Mouse (Mus musculus) myocyte (in vitro differentiated cells): ENCODE data around the gene Pkp3. TPM values are rescaled to one million over a fixed set of nuclear protein-coding genes. Genes with fewer than 3 reads are reported as not detected.

Source experiments
- H3K27me3 ChIP-seq: one replicate; pipeline ENCODE4 v1.6.1; 2011; ENCODE audit not compliant: control insufficient read depth, insufficient read depth, insufficient read length
- H3K36me3 ChIP-seq: one replicate; pipeline ENCODE4 v1.6.1; 2011; ENCODE audit not compliant: control insufficient read depth, insufficient read depth
- H3K4me2 ChIP-seq: one replicate; pipeline ENCODE4 v1.6.1; 2011; ENCODE audit warnings: low read depth, control low read depth
- H3K4me3 ChIP-seq: one replicate; pipeline ENCODE4 v1.5.1; 2011; ENCODE audit warnings: mild to moderate bottlenecking, control low read depth, moderate library complexity
- H3K79me2 ChIP-seq: one replicate; pipeline ENCODE4 v1.6.1; 2011; ENCODE audit not compliant: control insufficient read depth, insufficient read depth
- H3ac ChIP-seq: one replicate; pipeline ENCODE4 v1.6.1; 2011; ENCODE audit not compliant: control insufficient read depth, insufficient read length
- CEBPB ChIP-seq: IDR thresholded peaks from 2 replicates; pipeline ENCODE4 v1.6.1; 2011; ENCODE audit warnings: mild to moderate bottlenecking, moderate library complexity; ENCODE audit not compliant: poor library complexity, insufficient read depth, severe bottlenecking
- E2F4 ChIP-seq: IDR thresholded peaks from one replicate; pipeline ENCODE4 v1.6.1; 2011; ENCODE audit warnings: mild to moderate bottlenecking, control low read depth, moderate library complexity; ENCODE audit not compliant: insufficient read depth
- MAX ChIP-seq: IDR thresholded peaks from one replicate; pipeline ENCODE4 v1.6.1; 2011; ENCODE audit warnings: low read depth, mild to moderate bottlenecking, control low read depth
- MYOD1 ChIP-seq, 3 experiments: IDR thresholded peaks; one replicate each; pipeline ENCODE4 v1.6.1; 2011; ENCODE audit warnings: control low read depth in 2 of 3, low read depth in 2 of 3, mild to moderate bottlenecking in 2 of 3, moderate library complexity in 1 of 3; ENCODE audit not compliant: insufficient read length in 2 of 3, control insufficient read depth in 1 of 3
- MYOG ChIP-seq, 3 experiments: IDR thresholded peaks; one replicate each; pipeline ENCODE4 v1.6.1; 2011; ENCODE audit warnings: control low read depth in 2 of 3, low read depth in 2 of 3, mild to moderate bottlenecking in 2 of 3; ENCODE audit not compliant: insufficient read length in 2 of 3, control insufficient read depth in 1 of 3, insufficient read depth in 1 of 3
- POLR2A ChIP-seq: IDR thresholded peaks from one replicate; pipeline ENCODE4 v1.6.1; 2011; ENCODE audit warnings: low read depth, mild to moderate bottlenecking, control low read depth, moderate library complexity; ENCODE audit not compliant: insufficient read length
- POLR2AphosphoS2 ChIP-seq: IDR thresholded peaks from one replicate; pipeline ENCODE4 v1.6.1; 2011; ENCODE audit warnings: low read depth, control low read depth; ENCODE audit not compliant: insufficient read length
- REST ChIP-seq: IDR thresholded peaks from one replicate; pipeline ENCODE4 v1.6.1; 2011; ENCODE audit warnings: mild to moderate bottlenecking, control low read depth, moderate library complexity; ENCODE audit not compliant: insufficient read depth, insufficient read length
- SRF ChIP-seq: IDR thresholded peaks from one replicate; pipeline ENCODE4 v1.6.1; 2011; ENCODE audit warnings: low read depth; ENCODE audit not compliant: control insufficient read depth, insufficient read length
- TCF12 ChIP-seq: IDR thresholded peaks from one replicate; pipeline ENCODE4 v1.6.1; 2011; ENCODE audit warnings: mild to moderate bottlenecking, control low read depth; ENCODE audit not compliant: poor library complexity, insufficient read depth, severe bottlenecking
- TCF3 ChIP-seq: IDR thresholded peaks from one replicate; pipeline ENCODE4 v1.6.1; 2011; ENCODE audit warnings: low read depth, control low read depth; ENCODE audit not compliant: insufficient read length
- USF1 ChIP-seq: IDR thresholded peaks from one replicate; pipeline ENCODE4 v1.6.1; 2011; ENCODE audit warnings: low read depth, mild to moderate bottlenecking, control low read depth, moderate library complexity
- polyA plus RNA-seq: library from polyadenylated mRNA; unstranded; fragments of >200 nt; fragmentation: generic; extraction: Trizol; gene quantifications from one replicate; pipeline ENCODE4 v1.2.1, GENCODE M21; 2012; ENCODE audit warnings: missing spikeins

The Pkp3 gene
- polyA plus RNA-seq, 1 experiment = 0.25 TPM

DNA sequence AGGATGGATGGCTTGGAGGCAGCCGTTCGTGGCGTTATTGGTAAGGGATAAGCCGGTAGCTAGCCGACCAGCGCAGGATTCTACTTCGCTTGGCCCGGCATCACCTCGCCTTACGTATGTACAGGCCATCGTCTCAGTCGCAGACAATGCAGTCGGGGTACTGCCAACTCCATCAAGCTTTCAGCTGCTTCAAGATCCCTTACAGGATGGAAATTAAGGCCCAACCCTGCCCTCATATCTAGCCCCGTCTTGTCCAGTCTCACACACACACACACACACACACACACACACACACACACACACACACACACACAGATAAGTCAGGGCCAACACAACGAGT, 45.5 kb downstream of the Pkp3 start:
- peak overlapping the region; percentile 40 for H3K4me3 ChIP-seq
- H3K36me3 ChIP-seq = no peaks in the 10 kb centered on the region
- H3ac ChIP-seq = peak overlapping the region; percentile 4
- H3K27me3 ChIP-seq = no peaks in the 10 kb centered on the region
- TF ChIP-seq TCF3 (no peak), REST (no peak), E2F4 (no peak), USF1 (no peak), POLR2AphosphoS2 (no peak), MAX (no peak)
- H3K4me2 ChIP-seq = peak overlapping the region; percentile 67
- H3K79me2 ChIP-seq = no peaks in the 10 kb centered on the region

DNA sequence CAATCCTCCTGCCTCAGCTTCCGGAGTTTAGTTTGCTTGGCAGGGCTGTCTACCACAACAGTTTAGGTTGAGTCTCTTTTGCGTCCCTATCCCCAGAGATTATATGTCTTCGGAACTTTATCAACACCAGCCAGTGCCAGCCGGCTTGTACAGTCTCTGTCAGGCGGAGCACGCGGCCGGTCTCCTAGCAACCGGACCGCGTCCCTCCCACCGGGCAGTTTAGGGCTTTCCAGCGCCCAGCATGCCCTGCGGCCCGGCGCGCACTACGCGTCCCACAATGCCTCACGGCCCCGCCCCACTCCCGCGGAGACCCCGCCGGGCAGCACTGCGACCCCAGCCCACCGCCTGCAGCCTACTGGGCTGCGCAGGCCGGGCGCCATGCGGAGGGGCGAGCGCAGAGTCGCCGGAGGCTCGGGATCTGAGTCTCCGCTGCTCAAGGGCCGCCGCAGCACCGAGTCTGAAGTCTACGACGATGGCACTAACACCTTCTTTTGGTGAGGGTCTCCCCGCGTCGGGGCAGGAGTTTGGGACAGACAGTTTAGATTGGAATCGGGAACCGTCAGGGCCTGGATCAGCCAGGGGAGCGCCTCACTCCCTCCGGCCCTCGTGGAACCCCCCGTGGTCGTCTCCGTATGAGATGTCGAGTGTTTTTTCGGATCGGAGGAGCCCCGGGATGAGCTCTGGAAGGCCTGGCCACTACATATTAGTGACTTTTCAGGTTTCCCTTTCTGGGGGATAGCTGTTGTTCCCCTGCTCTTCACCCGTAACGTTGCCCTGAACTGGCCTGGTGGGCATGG, 53.2 kb downstream of the Pkp3 start:
- peaks cover 12% of the 10 kb centered on the region for H3K79me2 ChIP-seq
- H3K4me2 ChIP-seq = peak overlapping the region; percentile 77
- TF ChIP-seq MAX = no peak
- no peak for TF ChIP-seq TCF3
- peak; percentile 50 for TF ChIP-seq POLR2AphosphoS2
- no peak for TF ChIP-seq E2F4
- peak; percentile 72 for TF ChIP-seq POLR2A
- TF ChIP-seq TCF12 = no peak
- TF ChIP-seq MYOD1 (IDR thresholded peaks at IDR 0.05; ENCODE audit: control insufficient read depth in 1 of 3, insufficient read length in 2 of 3, low read depth in 2 of 3) = peak in 1 of 3 experiments; percentile 12
- peak overlapping the region; percentile 39 for H3ac ChIP-seq
- H3K4me3 ChIP-seq = peak overlapping the region; percentile 58
- no peaks in the 10 kb centered on the region for H3K27me3 ChIP-seq
- no peaks in the 10 kb centered on the region for H3K36me3 ChIP-seq

DNA sequence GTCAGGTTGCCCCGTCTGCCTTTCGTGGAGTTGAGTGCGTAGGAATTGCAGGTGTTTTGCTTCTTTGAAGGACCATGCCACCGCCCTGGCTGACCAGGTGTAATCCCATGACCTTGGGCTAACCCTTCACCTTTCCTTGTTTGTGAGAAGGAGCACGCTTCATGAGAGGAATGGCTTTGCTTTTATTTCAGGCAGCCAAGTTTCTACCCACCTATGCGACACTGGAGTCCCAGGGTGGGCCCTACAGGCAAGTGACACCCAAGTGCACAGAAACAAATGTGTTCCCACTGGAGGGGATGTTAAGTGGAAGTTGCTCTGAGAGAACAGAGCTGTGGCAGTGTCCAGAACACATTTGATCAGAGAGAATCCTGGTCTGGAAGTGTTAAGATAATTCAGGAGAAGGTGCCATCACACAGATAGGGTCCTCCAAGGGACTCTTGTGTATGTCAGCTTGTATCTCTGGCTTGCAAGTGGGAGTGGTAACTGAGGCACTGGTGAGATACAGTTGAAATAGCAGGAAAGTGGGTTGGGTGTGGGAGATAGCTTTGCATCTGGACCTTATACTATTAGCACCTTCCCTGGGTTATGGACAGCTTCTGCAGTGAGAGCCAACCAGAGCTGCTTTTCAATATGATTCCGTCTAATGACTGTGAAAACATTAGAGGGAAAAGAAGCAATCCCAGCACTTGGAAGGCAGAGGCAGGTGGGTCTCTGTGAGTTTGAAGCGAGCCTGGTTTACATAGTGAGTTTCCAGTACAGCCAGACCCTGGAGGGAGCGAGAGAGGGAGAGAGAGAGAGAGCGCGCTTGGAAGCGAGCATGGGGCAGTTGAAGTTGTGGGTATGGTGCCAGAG, 54.1 kb downstream of the Pkp3 start:
- TF ChIP-seq E2F4 (no peak), MAX (no peak), USF1 (no peak), SRF (no peak), POLR2A (no peak), MYOG (IDR thresholded peaks at IDR 0.05; ENCODE audit: control insufficient read depth in 1 of 3, insufficient read depth in 1 of 3, insufficient read length in 2 of 3, low read depth in 2 of 3) (no peak), TCF12 (no peak), CEBPB (no peak), POLR2AphosphoS2 (no peak), TCF3 (no peak), MYOD1 (IDR thresholded peaks at IDR 0.05; ENCODE audit: control insufficient read depth in 1 of 3, insufficient read length in 2 of 3, low read depth in 2 of 3) (no peak), REST (no peak)

More for the DNA sequence above, 54.1 kb downstream of the Pkp3 start:
- peak overlapping the region; percentile 77 for H3K4me2 ChIP-seq
- no peaks in the 10 kb centered on the region for H3K36me3 ChIP-seq
- H3K79me2 ChIP-seq = peaks cover 12% of the 10 kb centered on the region
- H3ac ChIP-seq = peak overlapping the region; percentile 39
- H3K27me3 ChIP-seq = no peaks in the 10 kb centered on the region
- H3K4me3 ChIP-seq = peak overlapping the region; percentile 58

Other genes with a start within 250 kb of the Pkp3 start
- 0.13 TPM for gene Urah, start 243.2 kb upstream of the Pkp3 start, polyA plus RNA-seq
- gene Scgb1c1, start 232.7 kb upstream of the Pkp3 start, polyA plus RNA-seq = not detected
- 0.07 TPM for gene Odf3, start 230.4 kb upstream of the Pkp3 start, polyA plus RNA-seq
- gene Gm45785, start 221.9 kb upstream of the Pkp3 start, polyA plus RNA-seq = not detected
- gene Ric8a, start 221.3 kb upstream of the Pkp3 start, polyA plus RNA-seq = 123 TPM
- gene Bet1l, start 220.6 kb upstream of the Pkp3 start, polyA plus RNA-seq = 25.8 TPM
- gene Psmd13, start 196.2 kb upstream of the Pkp3 start, polyA plus RNA-seq = 201 TPM
- gene Sirt3, start 195.9 kb upstream of the Pkp3 start, polyA plus RNA-seq = 28.8 TPM
- gene Cox8b, start 177.8 kb upstream of the Pkp3 start, polyA plus RNA-seq = 534 TPM
- gene Nlrp6, start 157.3 kb upstream of the Pkp3 start, polyA plus RNA-seq = 0.01 TPM
- gene Pgghg, start 136.8 kb upstream of the Pkp3 start, polyA plus RNA-seq = 11.6 TPM
- gene Ifitm5, start 127.9 kb upstream of the Pkp3 start, polyA plus RNA-seq = 0.47 TPM
- 0.12 TPM for gene Gm45717, start 122.3 kb upstream of the Pkp3 start, polyA plus RNA-seq
- 493 TPM for gene Ifitm2, start 122.2 kb upstream of the Pkp3 start, polyA plus RNA-seq
- gene Ifitm1, start 111.0 kb upstream of the Pkp3 start, polyA plus RNA-seq = 19.9 TPM
- 1,312 TPM for gene Ifitm3, start 67.4 kb upstream of the Pkp3 start, polyA plus RNA-seq
- gene Ifitm6, start 60.3 kb upstream of the Pkp3 start, polyA plus RNA-seq = 4.4 TPM
- gene Gm17387, start 49.1 kb upstream of the Pkp3 start, polyA plus RNA-seq = not detected
- 0.46 TPM for gene B4galnt4, start 17.1 kb upstream of the Pkp3 start, polyA plus RNA-seq
- gene Sigirr, start 22.4 kb downstream of the Pkp3 start, polyA plus RNA-seq = 4.8 TPM
- gene Ano9, start 39.6 kb downstream of the Pkp3 start, polyA plus RNA-seq = not detected
- 28.0 TPM for gene Ptdss2, start 44.2 kb downstream of the Pkp3 start, polyA plus RNA-seq
- 276 TPM for gene Rnh1, start 94.6 kb downstream of the Pkp3 start, polyA plus RNA-seq
- 215 TPM for gene Hras, start 115.8 kb downstream of the Pkp3 start, polyA plus RNA-seq
- 1.1 TPM for gene Lrrc56, start 115.9 kb downstream of the Pkp3 start, polyA plus RNA-seq
- gene Lmntd2, start 135.9 kb downstream of the Pkp3 start, polyA plus RNA-seq = 0.10 TPM
- 54.5 TPM for gene Rassf7, start 137.6 kb downstream of the Pkp3 start, polyA plus RNA-seq
- 44.5 TPM for gene Phrf1, start 150.6 kb downstream of the Pkp3 start, polyA plus RNA-seq
- gene Irf7, start 188.3 kb downstream of the Pkp3 start, polyA plus RNA-seq = 0.97 TPM
- 0.07 TPM for gene Cdhr5, start 198.6 kb downstream of the Pkp3 start, polyA plus RNA-seq
- 0.68 TPM for gene Sct, start 200.9 kb downstream of the Pkp3 start, polyA plus RNA-seq
- not detected for gene Drd4, start 213.8 kb downstream of the Pkp3 start, polyA plus RNA-seq
- gene Deaf1, start 249.5 kb downstream of the Pkp3 start, polyA plus RNA-seq = 11.8 TPM
- 12.5 TPM for gene Tmem80, start 249.5 kb downstream of the Pkp3 start, polyA plus RNA-seq